Mouse (Mus musculus): ENCODE measurements around the gene Anapc16. TPM values are rescaled to one million over a fixed set of nuclear protein-coding genes. Genes with fewer than 3 reads are reported as not detected.
A peak's percentile ranks its signal among the peaks of the same experiment; 100 is the strongest.

Anapc16 gene
- polyA plus RNA-seq, 1 experiment, result 61.1 TPM

GRCm38 (mm10) chr10:59977141-59977540, 25.8 kb downstream of the Anapc16 start:
- WGBS, result 58% methylated on average over 4 of the region's 4 CpGs
- Histone ChIP-seq H3K4me1 (ENCODE audit: control insufficient read depth, insufficient read depth, low read length) (peaks cover 50% of the 10 kb centered on the region), H3K4me3 (replicated peaks; ENCODE audit: extremely low read depth, low read depth, low read length) (no peak overlapping the region)
- TF ChIP-seq CTCF (IDR thresholded peaks at IDR 0.05; ENCODE audit: insufficient read depth, low read length) (no peak), POLR2A (IDR thresholded peaks at IDR 0.05; ENCODE audit: borderline replicate concordance, extremely low read depth, low read depth, low read length) (no peak)
- DNase-seq, result no peak

GRCm38 (mm10) chr10:59974786-59975185, 28.1 kb downstream of the Anapc16 start:
- DNase-seq, result no peak
- TF ChIP-seq POLR2A (IDR thresholded peaks at IDR 0.05; ENCODE audit: borderline replicate concordance, extremely low read depth, low read depth, low read length) (no peak), CTCF (IDR thresholded peaks at IDR 0.05; ENCODE audit: insufficient read depth, low read length) (no peak)
- 68% methylated on average over 3 of the region's 3 CpGs for WGBS
- H3K4me3 ChIP-seq (replicated peaks; ENCODE audit: extremely low read depth, low read depth, low read length), result no peak overlapping the region
- H3K4me1 ChIP-seq (ENCODE audit: control insufficient read depth, insufficient read depth, low read length), result peaks cover 53% of the 10 kb centered on the region

- no peak for TF ChIP-seq CTCF (IDR thresholded peaks at IDR 0.05; ENCODE audit: insufficient read depth, low read length)
Observed at GRCm38 (mm10) chr10:59974191-59974664, 28.7 kb downstream of the Anapc16 start.

GRCm38 (mm10) chr10:59973400-59973799, 29.5 kb downstream of the Anapc16 start:
- WGBS, result 88% methylated on average over 4 of the region's 4 CpGs
- peaks cover 43% of the 10 kb centered on the region for H3K4me1 ChIP-seq (ENCODE audit: control insufficient read depth, insufficient read depth, low read length)
- no peak for TF ChIP-seq CTCF (IDR thresholded peaks at IDR 0.05; ENCODE audit: insufficient read depth, low read length)
- TF ChIP-seq POLR2A (IDR thresholded peaks at IDR 0.05; ENCODE audit: borderline replicate concordance, extremely low read depth, low read depth, low read length), result no peak

More at GRCm38 (mm10) chr10:59974191-59974664, 28.7 kb downstream of the Anapc16 start:
- 10% methylated on average over 6 of the region's 6 CpGs for WGBS
- peak; percentile 50 for DNase-seq
- H3K4me1 ChIP-seq (ENCODE audit: control insufficient read depth, insufficient read depth, low read length), result peaks cover 50% of the 10 kb centered on the region
- no peak overlapping the region for H3K4me3 ChIP-seq (replicated peaks; ENCODE audit: extremely low read depth, low read depth, low read length)

GRCm38 (mm10) chr10:59972999-59973398, 29.9 kb downstream of the Anapc16 start:
- TF ChIP-seq POLR2A (IDR thresholded peaks at IDR 0.05; ENCODE audit: borderline replicate concordance, extremely low read depth, low read depth, low read length), result no peak
- TF ChIP-seq CTCF (IDR thresholded peaks at IDR 0.05; ENCODE audit: insufficient read depth, low read length), result no peak
- WGBS, result 83% methylated on average over 6 of the region's 6 CpGs
- H3K4me1 ChIP-seq (ENCODE audit: control insufficient read depth, insufficient read depth, low read length), result peaks cover 39% of the 10 kb centered on the region
- no peak for DNase-seq
- no peak overlapping the region for H3K4me3 ChIP-seq (replicated peaks; ENCODE audit: extremely low read depth, low read depth, low read length)

More at GRCm38 (mm10) chr10:59973400-59973799, 29.5 kb downstream of the Anapc16 start:
- DNase-seq, result no peak
- H3K4me3 ChIP-seq (replicated peaks; ENCODE audit: extremely low read depth, low read depth, low read length), result no peak overlapping the region

- Histone ChIP-seq H3K4me1 (ENCODE audit: control insufficient read depth, insufficient read depth, low read length) (peaks cover 34% of the 10 kb centered on the region), H3K4me3 (replicated peaks; ENCODE audit: extremely low read depth, low read depth, low read length) (no peak overlapping the region)
- TF ChIP-seq CTCF (IDR thresholded peaks at IDR 0.05; ENCODE audit: insufficient read depth, low read length) (no peak), POLR2A (IDR thresholded peaks at IDR 0.05; ENCODE audit: borderline replicate concordance, extremely low read depth, low read depth, low read length) (no peak)
- no peak for DNase-seq
- WGBS, result 52% methylated on average over 2 of the region's 2 CpGs
Observed at GRCm38 (mm10) chr10:59972534-59972933, 30.4 kb downstream of the Anapc16 start.

GRCm38 (mm10) chr10:59971813-59972212, 31.1 kb downstream of the Anapc16 start:
- WGBS, result 98% methylated on average over 8 of the region's 8 CpGs
- TF ChIP-seq CTCF (IDR thresholded peaks at IDR 0.05; ENCODE audit: insufficient read depth, low read length) (no peak), POLR2A (IDR thresholded peaks at IDR 0.05; ENCODE audit: borderline replicate concordance, extremely low read depth, low read depth, low read length) (no peak)
- peaks cover 34% of the 10 kb centered on the region for H3K4me1 ChIP-seq (ENCODE audit: control insufficient read depth, insufficient read depth, low read length)
- DNase-seq, result no peak
- no peak overlapping the region for H3K4me3 ChIP-seq (replicated peaks; ENCODE audit: extremely low read depth, low read depth, low read length)

GRCm38 (mm10) chr10:59970450-59971062, 32.4 kb downstream of the Anapc16 start:
- Histone ChIP-seq H3K4me1 (ENCODE audit: control insufficient read depth, insufficient read depth, low read length) (peaks cover 34% of the 10 kb centered on the region), H3K4me3 (replicated peaks; ENCODE audit: extremely low read depth, low read depth, low read length) (peak overlapping the region; percentile 82)
- WGBS, result 22% methylated on average over 6 of the region's 6 CpGs
- no peak for DNase-seq
- TF ChIP-seq CTCF (IDR thresholded peaks at IDR 0.05; ENCODE audit: insufficient read depth, low read length), result no peak
- TF ChIP-seq POLR2A (IDR thresholded peaks at IDR 0.05; ENCODE audit: borderline replicate concordance, extremely low read depth, low read depth, low read length), result no peak

GRCm38 (mm10) chr10:59969821-59970449, 33.0 kb downstream of the Anapc16 start:
- DNase-seq, result peak; percentile 77
- Histone ChIP-seq H3K4me1 (ENCODE audit: control insufficient read depth, insufficient read depth, low read length) (peaks cover 30% of the 10 kb centered on the region), H3K4me3 (replicated peaks; ENCODE audit: extremely low read depth, low read depth, low read length) (peak overlapping the region; percentile 82)
- WGBS, result 4% methylated on average over 25 of the region's 25 CpGs
- TF ChIP-seq CTCF (IDR thresholded peaks at IDR 0.05; ENCODE audit: insufficient read depth, low read length) (no peak), POLR2A (IDR thresholded peaks at IDR 0.05; ENCODE audit: borderline replicate concordance, extremely low read depth, low read depth, low read length) (peak; percentile 90)

Measured in lung, adult 2 months (tissue).